Mouse (Mus musculus) retina, adult 2 months (tissue): Measurements from ENCODE around the gene Myh10.
"Not testable (repeated sequence)": the region's sequence is repeated elsewhere in the genome, so short reads cannot be mapped to it uniquely, and the experiment has no call there.

Experiments used
- DNase-seq: peaks from one replicate; pipeline ENCODE4 v3.0.0-alpha.2; 2012; ENCODE audit warnings: low read depth, low spot score

Myh10 gene

GRCm38 (mm10) chr11:68692693-68693446, 1.5 kb downstream of the Myh10 start:
- no peak for DNase-seq

GRCm38 (mm10) chr11:68693447-68694040, 2.2 kb downstream of the Myh10 start:
- no peak for DNase-seq

- no peak for DNase-seq
Measured at GRCm38 (mm10) chr11:68702370-68702769, 11.0 kb downstream of the Myh10 start.

- DNase-seq: no peak
Measured at GRCm38 (mm10) chr11:68703360-68703759, 12.0 kb downstream of the Myh10 start.

GRCm38 (mm10) chr11:68704258-68704657, 12.9 kb downstream of the Myh10 start:
- no peak for DNase-seq

- DNase-seq: no peak
Measured at GRCm38 (mm10) chr11:68704847-68705246, 13.5 kb downstream of the Myh10 start.

GRCm38 (mm10) chr11:68706524-68707429, 15.4 kb downstream of the Myh10 start:
- DNase-seq: no peak

- no peak for DNase-seq
Measured at GRCm38 (mm10) chr11:68707881-68708582, 16.7 kb downstream of the Myh10 start.

GRCm38 (mm10) chr11:68716167-68716566, 24.8 kb downstream of the Myh10 start:
- DNase-seq: no peak

- DNase-seq: no peak
Measured at GRCm38 (mm10) chr11:68717171-68717840, 25.9 kb downstream of the Myh10 start.

- DNase-seq: no peak
Measured at GRCm38 (mm10) chr11:68719096-68719648, 27.8 kb downstream of the Myh10 start.

- DNase-seq: no peak
Measured at GRCm38 (mm10) chr11:68719774-68720173, 28.4 kb downstream of the Myh10 start.

GRCm38 (mm10) chr11:68724117-68724516, 32.8 kb downstream of the Myh10 start:
- no peak for DNase-seq

- no peak for DNase-seq
Measured at GRCm38 (mm10) chr11:68728693-68729092, 37.3 kb downstream of the Myh10 start.

- no peak for DNase-seq
Measured at GRCm38 (mm10) chr11:68730792-68731191, 39.4 kb downstream of the Myh10 start.

GRCm38 (mm10) chr11:68732066-68732465, 40.7 kb downstream of the Myh10 start:
- DNase-seq: no peak

GRCm38 (mm10) chr11:68733401-68733800, 42.0 kb downstream of the Myh10 start:
- not testable (repeated sequence) for DNase-seq

- no peak for DNase-seq
Measured at GRCm38 (mm10) chr11:68739509-68739908, 48.1 kb downstream of the Myh10 start.

GRCm38 (mm10) chr11:68742658-68743057, 51.3 kb downstream of the Myh10 start:
- DNase-seq: no peak

GRCm38 (mm10) chr11:68744150-68744549, 52.8 kb downstream of the Myh10 start:
- DNase-seq: no peak
